Mouse (Mus musculus): ENCODE results near the gene Hdac9. TPM values are rescaled to one million over a fixed set of nuclear protein-coding genes. Genes with fewer than 3 reads are reported as not detected.

Hdac9 gene
- polyA plus RNA-seq, 1 experiment from 2014 or later = 8.8 TPM

DNA sequence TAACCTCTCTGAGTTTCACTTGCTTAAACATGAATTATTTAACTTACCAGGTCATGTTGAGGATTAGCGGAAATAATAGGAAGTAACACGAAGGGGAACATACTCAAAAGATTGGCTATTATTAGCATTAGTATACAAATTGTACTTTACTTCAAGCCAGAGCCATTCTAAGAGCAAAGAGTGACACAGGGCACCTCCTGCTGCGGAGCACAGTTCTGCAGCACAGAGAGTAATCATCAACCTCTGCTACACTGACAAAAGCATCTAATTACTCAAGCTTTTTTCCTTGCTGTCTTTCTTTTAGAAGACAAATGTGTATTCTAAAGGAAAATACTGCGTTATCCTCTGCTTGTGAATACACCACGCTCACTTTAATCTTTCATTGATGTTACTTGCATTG lies 79.6 kb downstream of the Hdac9 start:
- no peak for ATAC-seq (ENCODE audit: low FRiP score, low read depth)
- Histone ChIP-seq H3K4me1 (peaks cover 2% of the 10 kb centered on the region; the same call in 1 of the 2 replicates), H3K36me3 (no peaks in the 10 kb centered on the region), H3K27ac (no peak overlapping the region), H3K9ac (no peak overlapping the region), H3K9me3 (no peaks in the 10 kb centered on the region), H3K4me3 (no peak overlapping the region), H3K4me2 (replicated peaks) (no peak overlapping the region), H3K27me3 (replicated peaks) (peaks cover 24% of the 10 kb centered on the region)
- 22% methylated on average over 5 of the region's 5 CpGs for WGBS

DNA sequence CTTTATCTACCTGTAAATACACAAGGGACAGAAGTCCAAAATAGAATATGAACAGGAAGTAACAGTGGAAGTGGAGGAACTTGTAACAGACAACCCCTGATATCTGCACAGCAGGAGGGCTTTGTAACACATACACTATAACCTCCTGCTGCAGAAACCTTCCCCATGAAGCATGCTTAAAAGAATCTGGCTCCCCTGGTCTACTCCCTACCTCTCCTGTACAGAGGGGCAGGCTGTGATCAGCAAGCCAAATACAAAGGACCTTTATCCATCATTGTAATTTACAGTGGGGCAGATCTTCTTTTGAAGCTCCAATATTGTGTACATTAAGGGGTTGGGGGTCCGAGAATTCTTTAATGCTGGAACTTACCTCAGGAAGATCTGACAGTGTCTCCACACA lies 80.0 kb downstream of the Hdac9 start:
- no peak overlapping the region for H3K4me3 ChIP-seq
- H3K9me3 ChIP-seq = no peaks in the 10 kb centered on the region
- peaks cover 24% of the 10 kb centered on the region for H3K27me3 ChIP-seq (replicated peaks)
- H3K4me1 ChIP-seq = peaks cover 2% of the 10 kb centered on the region; the same call in 1 of the 2 replicates
- H3K4me2 ChIP-seq (replicated peaks) = no peak overlapping the region
- no peak overlapping the region for H3K9ac ChIP-seq
- 35% methylated on average over 1 of the region's 1 CpGs for WGBS
- ATAC-seq (ENCODE audit: low FRiP score, low read depth) = no peak
- no peaks in the 10 kb centered on the region for H3K36me3 ChIP-seq
- no peak overlapping the region for H3K27ac ChIP-seq

- no peaks in the 10 kb centered on the region for H3K9me3 ChIP-seq
- no peak overlapping the region for H3K9ac ChIP-seq
- H3K4me1 ChIP-seq = 0 out of 2 replicates have a peak, but pooled peaks cover 2% of the 10 kb centered on the region
- no peak overlapping the region for H3K27ac ChIP-seq
- WGBS = 93% methylated on average over 1 of the region's 1 CpGs
- H3K4me3 ChIP-seq = no peak overlapping the region
- H3K27me3 ChIP-seq (replicated peaks) = peaks cover 24% of the 10 kb centered on the region
- H3K36me3 ChIP-seq = no peaks in the 10 kb centered on the region
- no peak overlapping the region for H3K4me2 ChIP-seq (replicated peaks)
- ATAC-seq (ENCODE audit: low FRiP score, low read depth) = no peak
Measured at GRCm38 (mm10) chr12:34836085-34836484, 80.8 kb downstream of the Hdac9 start.

- Histone ChIP-seq H3K27ac (no peak overlapping the region), H3K4me2 (replicated peaks) (no peak overlapping the region), H3K27me3 (replicated peaks) (peaks cover 24% of the 10 kb centered on the region), H3K4me1 (0 out of 2 replicates have a peak, but pooled peaks cover 2% of the 10 kb centered on the region), H3K36me3 (no peaks in the 10 kb centered on the region), H3K9me3 (no peaks in the 10 kb centered on the region), H3K9ac (no peak overlapping the region), H3K4me3 (no peak overlapping the region)
- no peak for ATAC-seq (ENCODE audit: low FRiP score, low read depth)
- WGBS = 81% methylated on average over 3 of the region's 3 CpGs
Measured at GRCm38 (mm10) chr12:34835493-34835892, 81.4 kb downstream of the Hdac9 start.

GRCm38 (mm10) chr12:34828684-34829083 lies 88.2 kb downstream of the Hdac9 start:
- Histone ChIP-seq H3K27ac (no peak overlapping the region), H3K4me1 (no peaks in the 10 kb centered on the region), H3K4me2 (replicated peaks) (no peak overlapping the region), H3K4me3 (no peak overlapping the region), H3K36me3 (no peaks in the 10 kb centered on the region), H3K9ac (no peak overlapping the region), H3K9me3 (no peaks in the 10 kb centered on the region), H3K27me3 (replicated peaks) (0 out of 2 replicates have a peak, but pooled peaks cover 2% of the 10 kb centered on the region)
- WGBS = 74% methylated on average over 3 of the region's 3 CpGs
- ATAC-seq (ENCODE audit: low FRiP score, low read depth) = no peak

DNA sequence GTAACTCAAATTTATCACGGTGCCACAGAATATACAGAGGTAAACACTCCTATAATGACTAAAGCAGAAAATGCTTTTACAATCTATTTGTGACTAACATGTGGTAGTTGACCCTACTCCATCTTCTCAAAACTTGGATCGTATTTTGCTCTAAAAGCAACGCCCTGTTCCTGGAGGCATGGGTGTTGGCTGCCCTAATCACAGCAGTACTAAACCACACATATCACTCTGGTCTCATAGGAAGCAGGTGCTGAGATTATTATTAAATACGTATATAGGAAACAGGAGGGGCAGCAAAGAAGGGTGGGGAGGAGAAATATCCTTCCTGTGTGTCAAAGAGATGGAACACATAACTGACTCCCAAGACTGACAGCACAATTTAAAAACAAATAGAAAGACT lies 90.0 kb downstream of the Hdac9 start:
- Histone ChIP-seq H3K4me2 (replicated peaks) (no peak overlapping the region), H3K36me3 (no peaks in the 10 kb centered on the region), H3K9me3 (no peaks in the 10 kb centered on the region), H3K4me1 (no peaks in the 10 kb centered on the region), H3K4me3 (no peak overlapping the region), H3K27me3 (replicated peaks) (no peaks in the 10 kb centered on the region), H3K27ac (no peak overlapping the region), H3K9ac (no peak overlapping the region)
- ATAC-seq (ENCODE audit: low FRiP score, low read depth) = no peak
- WGBS = 87% methylated on average over 4 of the region's 4 CpGs

DNA sequence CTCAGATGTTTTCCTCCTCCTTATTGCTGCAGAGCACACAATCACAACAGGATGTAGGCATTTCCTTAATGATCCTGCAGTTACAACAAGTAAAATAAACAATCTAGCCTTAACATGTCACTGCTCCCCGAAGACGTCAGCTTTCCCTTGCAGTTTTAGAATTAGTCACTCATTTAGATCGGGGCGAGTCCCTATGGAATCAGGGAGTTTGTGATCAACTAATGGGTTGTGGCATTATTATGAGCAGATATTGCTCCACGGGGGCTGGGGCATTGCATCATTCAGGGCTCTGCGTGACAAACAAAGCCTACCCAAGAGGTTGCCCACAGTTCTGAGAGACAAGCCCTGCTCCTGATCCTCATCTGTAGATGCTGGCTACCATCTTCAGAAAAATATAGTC lies 96.7 kb downstream of the Hdac9 start:
- Histone ChIP-seq H3K4me1 (no peaks in the 10 kb centered on the region), H3K4me3 (no peak overlapping the region), H3K4me2 (replicated peaks) (no peak overlapping the region), H3K9me3 (no peaks in the 10 kb centered on the region), H3K27ac (no peak overlapping the region), H3K27me3 (replicated peaks) (no peaks in the 10 kb centered on the region), H3K36me3 (no peaks in the 10 kb centered on the region), H3K9ac (no peak overlapping the region)
- no peak for ATAC-seq (ENCODE audit: low FRiP score, low read depth)
- WGBS = 67% methylated on average over 6 of the region's 6 CpGs

DNA sequence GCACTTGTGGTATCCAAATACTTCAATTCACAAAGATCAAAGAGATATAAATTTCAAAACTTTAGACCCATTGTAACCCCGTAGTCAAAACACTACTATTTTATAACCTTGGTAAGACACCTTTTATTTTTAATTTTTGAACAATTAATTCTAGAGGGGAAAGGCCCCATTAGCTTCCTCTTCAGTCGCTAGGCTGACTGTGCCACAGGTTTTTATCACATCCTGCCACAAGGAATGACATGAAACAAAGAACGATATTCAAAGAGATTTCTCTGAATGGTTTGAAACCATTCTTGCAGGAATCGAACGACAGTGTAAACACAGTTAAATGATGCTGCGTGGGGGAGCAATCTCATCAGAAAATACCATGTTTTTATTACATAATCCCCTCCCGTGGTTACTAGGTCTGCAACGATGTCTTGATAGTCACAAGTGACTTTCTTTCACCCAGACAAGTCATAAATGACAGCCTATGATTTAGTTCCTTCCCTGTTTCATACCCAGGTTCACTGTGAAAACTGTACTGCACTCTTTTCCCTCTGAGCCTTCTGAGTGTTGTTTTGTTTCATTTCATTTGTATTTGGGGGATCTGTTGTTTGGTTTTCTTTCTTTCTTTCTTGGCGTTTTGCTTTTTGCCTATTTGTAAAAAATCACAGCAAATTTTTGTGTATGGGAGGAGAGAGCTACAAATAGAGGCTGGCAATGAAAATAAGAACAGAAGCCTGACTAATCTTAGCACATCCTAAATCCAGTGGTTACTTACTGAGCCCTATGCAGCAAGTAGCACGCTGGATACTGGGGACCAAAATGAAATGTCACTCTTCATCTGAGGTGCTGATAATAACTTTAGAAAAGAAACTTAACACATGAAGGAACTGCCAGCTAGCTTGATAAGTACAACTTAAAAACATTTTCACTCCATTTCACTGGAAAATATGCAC lies 105.0 kb downstream of the Hdac9 start:
- Histone ChIP-seq H3K9me3 (no peaks in the 10 kb centered on the region), H3K27me3 (replicated peaks) (no peaks in the 10 kb centered on the region), H3K27ac (no peak overlapping the region), H3K9ac (no peak overlapping the region), H3K36me3 (no peaks in the 10 kb centered on the region), H3K4me1 (no peaks in the 10 kb centered on the region), H3K4me3 (no peak overlapping the region), H3K4me2 (replicated peaks) (no peak overlapping the region)
- 74% methylated on average over 10 of the region's 10 CpGs for WGBS
- ATAC-seq (ENCODE audit: low FRiP score, low read depth) = no peak

DNA sequence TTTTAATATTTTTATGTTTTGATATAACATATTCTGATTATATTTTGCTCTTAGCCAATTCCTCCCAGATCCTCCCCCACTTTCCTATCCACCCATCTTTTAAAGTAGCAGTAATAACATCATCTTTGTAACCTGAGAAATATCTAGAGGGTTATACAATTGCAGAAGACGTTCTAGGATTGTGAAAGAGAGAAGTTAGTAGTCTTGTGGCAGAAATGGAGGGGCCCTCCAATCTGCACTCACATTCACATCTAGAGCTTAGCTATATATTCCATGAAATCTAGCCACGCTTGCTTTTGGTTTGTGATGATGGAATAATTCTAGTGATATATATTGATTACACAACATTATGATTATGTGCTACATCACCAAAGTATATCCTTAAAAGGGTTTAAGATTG lies 106.7 kb downstream of the Hdac9 start:
- no peak overlapping the region for H3K9ac ChIP-seq
- no peak overlapping the region for H3K27ac ChIP-seq
- no peaks in the 10 kb centered on the region for H3K27me3 ChIP-seq (replicated peaks)
- H3K4me1 ChIP-seq = no peaks in the 10 kb centered on the region
- no peak overlapping the region for H3K4me2 ChIP-seq (replicated peaks)
- no peaks in the 10 kb centered on the region for H3K9me3 ChIP-seq
- WGBS = 80% methylated on average over 2 of the region's 2 CpGs
- no peaks in the 10 kb centered on the region for H3K36me3 ChIP-seq
- H3K4me3 ChIP-seq = no peak overlapping the region
- no peak for ATAC-seq (ENCODE audit: low FRiP score, low read depth)

DNA sequence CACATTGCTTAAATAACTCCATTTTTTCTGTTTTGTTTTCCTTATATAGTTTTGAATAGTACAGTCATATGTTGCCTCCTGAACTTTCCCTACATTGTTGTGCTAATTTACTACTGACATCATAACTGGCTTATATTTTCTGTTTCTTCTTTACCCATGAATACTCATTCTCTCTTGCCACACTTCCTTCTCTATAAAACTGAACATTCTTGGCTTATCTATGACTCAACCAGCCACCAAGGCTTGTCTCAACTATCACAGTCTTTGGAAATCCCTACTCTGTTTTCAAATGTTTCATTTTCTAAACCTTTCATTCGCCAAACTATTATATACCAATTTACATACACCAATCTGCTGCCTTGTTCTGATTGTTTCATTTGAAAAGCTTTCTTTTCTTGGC lies 108.7 kb downstream of the Hdac9 start:
- Histone ChIP-seq H3K36me3 (no peaks in the 10 kb centered on the region), H3K9ac (no peak overlapping the region), H3K4me2 (replicated peaks) (no peak overlapping the region), H3K27me3 (replicated peaks) (no peaks in the 10 kb centered on the region), H3K4me1 (no peaks in the 10 kb centered on the region), H3K4me3 (no peak overlapping the region), H3K27ac (no peak overlapping the region), H3K9me3 (no peaks in the 10 kb centered on the region)
- WGBS = 83% methylated on average over 1 of the region's 1 CpGs
- ATAC-seq (ENCODE audit: low FRiP score, low read depth) = no peak

- Histone ChIP-seq H3K27me3 (replicated peaks) (no peaks in the 10 kb centered on the region), H3K4me3 (no peak overlapping the region), H3K27ac (no peak overlapping the region), H3K9me3 (no peaks in the 10 kb centered on the region), H3K4me1 (no peaks in the 10 kb centered on the region), H3K4me2 (replicated peaks) (no peak overlapping the region), H3K9ac (no peak overlapping the region), H3K36me3 (no peaks in the 10 kb centered on the region)
- no peak for ATAC-seq (ENCODE audit: low FRiP score, low read depth)
Measured at GRCm38 (mm10) chr12:34806528-34806927, 110.4 kb downstream of the Hdac9 start.

DNA sequence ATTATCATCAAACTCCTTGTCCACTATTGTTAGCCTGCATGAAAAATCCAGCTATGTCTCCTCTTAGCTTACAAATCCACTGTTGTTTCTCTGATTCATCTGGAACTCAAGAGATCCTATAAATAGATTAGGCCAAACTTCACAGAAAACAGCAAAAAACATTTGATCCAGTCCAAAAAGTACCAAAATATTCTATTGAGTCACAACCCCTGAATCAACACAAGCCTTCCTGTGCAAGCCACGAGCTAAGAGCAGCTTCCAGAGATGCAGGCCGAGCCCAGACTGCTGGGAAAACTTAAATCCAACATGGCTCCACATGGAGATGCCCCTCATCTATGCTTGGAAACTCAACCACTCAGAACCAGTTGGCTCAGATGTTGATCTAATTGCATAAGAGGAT lies 113.2 kb downstream of the Hdac9 start:
- WGBS = 79% methylated on average over 2 of the region's 2 CpGs
- Histone ChIP-seq H3K4me3 (no peak overlapping the region), H3K36me3 (no peaks in the 10 kb centered on the region), H3K27me3 (replicated peaks) (no peaks in the 10 kb centered on the region), H3K27ac (no peak overlapping the region), H3K9ac (no peak overlapping the region), H3K4me2 (replicated peaks) (no peak overlapping the region), H3K4me1 (no peaks in the 10 kb centered on the region), H3K9me3 (no peaks in the 10 kb centered on the region)
- ATAC-seq (ENCODE audit: low FRiP score, low read depth) = no peak

- Histone ChIP-seq H3K36me3 (no peaks in the 10 kb centered on the region), H3K9me3 (no peaks in the 10 kb centered on the region), H3K27ac (no peak overlapping the region), H3K4me3 (no peak overlapping the region), H3K9ac (no peak overlapping the region), H3K4me2 (replicated peaks) (no peak overlapping the region), H3K27me3 (replicated peaks) (no peaks in the 10 kb centered on the region), H3K4me1 (no peaks in the 10 kb centered on the region)
- WGBS = 77% methylated on average over 4 of the region's 4 CpGs
- ATAC-seq (ENCODE audit: low FRiP score, low read depth) = no peak
Measured at GRCm38 (mm10) chr12:34802308-34802707, 114.6 kb downstream of the Hdac9 start.
